Mouse (Mus musculus) lung, adult 2 months (tissue): ENCODE results near the gene Ccdc42. TPM values are rescaled to one million over a fixed set of nuclear protein-coding genes. Genes with fewer than 3 reads are reported as not detected.

Experiments used
- DNase-seq: peaks from one replicate; pipeline ENCODE4 v3.0.0; 2022
- H3K4me1 ChIP-seq: fragments of 200-500 bp; 2 replicates; pipeline ENCODE4 v1.6.1; 2011; ENCODE audit warnings: low read length; ENCODE audit not compliant: control insufficient read depth, insufficient read depth
- H3K4me3 ChIP-seq: fragments of 200-500 bp; replicated peaks from 2 replicates; pipeline ENCODE3; 2011; ENCODE audit warnings: low read depth, mild to moderate bottlenecking, control low read depth, low read length; ENCODE audit errors: extremely low read depth
- CTCF ChIP-seq: fragments of 200-500 bp; IDR thresholded peaks from 2 replicates; pipeline ENCODE4 v1.5.1; 2011; ENCODE audit warnings: mild to moderate bottlenecking, low read length, control low read depth; ENCODE audit not compliant: insufficient read depth
- POLR2A ChIP-seq: fragments of 200-500 bp; IDR thresholded peaks from 2 replicates; pipeline ENCODE4 v1.6.1; 2011; ENCODE audit warnings: low read depth, mild to moderate bottlenecking, control low read depth, low read length, borderline replicate concordance; ENCODE audit errors: extremely low read depth
- WGBS: fragments of 180-500 bp; shearing (Covaris S2); methylation state at CpG from one replicate; pipeline ENCODE4 v1.1.7; 2018; 5-methylcytosine and 5-hydroxymethylcytosine counted together
- polyA plus RNA-seq: library from polyadenylated mRNA; depleted of rRNA; stranded (reverse); fragments of >200 nt; gene quantifications from 2 replicates; pipeline ENCODE4 v1.2.3, GENCODE M21; 2012; rRNA removed

The Ccdc42 gene
- polyA plus RNA-seq, 1 experiment, result 8.5 TPM

- no peak for TF ChIP-seq CTCF
- TF ChIP-seq POLR2A, result no peak
- H3K4me1 ChIP-seq, result no peaks in the 10 kb centered on the region
- DNase-seq, result no peak
- WGBS, result 30% methylated on average over 10 of the region's 10 CpGs
- no peak overlapping the region for H3K4me3 ChIP-seq
These were observed 51.2 kb downstream of the Ccdc42 start for GRCm38 (mm10) chr11:68637861-68638615.

GRCm38 (mm10) chr11:68641361-68641760, 54.5 kb downstream of the Ccdc42 start:
- TF ChIP-seq CTCF (no peak), POLR2A (no peak)
- no peaks in the 10 kb centered on the region for H3K4me1 ChIP-seq
- no peak for DNase-seq
- 65% methylated on average over 5 of the region's 5 CpGs for WGBS
- H3K4me3 ChIP-seq, result no peak overlapping the region

GRCm38 (mm10) chr11:68644781-68645180, 58.0 kb downstream of the Ccdc42 start:
- H3K4me1 ChIP-seq, result 0 out of 2 replicates have a peak, but pooled peaks cover 2% of the 10 kb centered on the region
- TF ChIP-seq CTCF (no peak), POLR2A (no peak)
- 67% methylated on average over 6 of the region's 6 CpGs for WGBS
- DNase-seq, result no peak
- no peak overlapping the region for H3K4me3 ChIP-seq

Other genes starting within 250 kb of the Ccdc42 start
- gene Ntn1, start 186.2 kb upstream of the Ccdc42 start, polyA plus RNA-seq, result 58.8 and 65.7 TPM in 2 replicates
- gene Pik3r5, start 154.9 kb upstream of the Ccdc42 start, polyA plus RNA-seq, result 10.8 and 11.7 TPM in 2 replicates
- 12.3 and 13.3 TPM in 2 replicates for gene Pik3r6, start 84.0 kb upstream of the Ccdc42 start, polyA plus RNA-seq
- gene Mfsd6l, start 30.8 kb upstream of the Ccdc42 start, polyA plus RNA-seq, result 3.4 and 4.3 TPM in 2 replicates
- 103 and 123 TPM in 2 replicates for gene Myh10, start 104.5 kb downstream of the Ccdc42 start, polyA plus RNA-seq